Mouse (Mus musculus): ENCODE measurements around the gene Gars. TPM values are rescaled to one million over a fixed set of nuclear protein-coding genes. Genes with fewer than 3 reads are reported as not detected.

Gars gene
- total RNA-seq, 2 experiments from 2014 or later, result 59.1 to 60.5 TPM

GRCm38 (mm10) chr6:55021806-55022205, 16.0 kb upstream of the Gars start:
- DNase-seq, result no peak
- intact Hi-C loops (cut with DNase I), result no loop called here

GRCm38 (mm10) chr6:55027642-55028041, 10.2 kb upstream of the Gars start:
- peak; percentile 19 to 28 for DNase-seq

GRCm38 (mm10) chr6:55036731-55037130, 1.1 kb upstream of the Gars start:
- intact Hi-C loops (cut with DNase I), result no loop called here

More at GRCm38 (mm10) chr6:55027642-55028041, 10.2 kb upstream of the Gars start:
- intact Hi-C loops (cut with DNase I), result no loop called here

GRCm38 (mm10) chr6:55038671-55039445, 1.1 kb downstream of the Gars start:
- intact Hi-C loops (cut with DNase I), result loop anchor here (2.0 kb wide), 1 partner anchor 70 kb away; no protein-coding TSS in a partner anchor
- DNase-seq, result peak in 1 of 2 experiments; percentile 23

More at GRCm38 (mm10) chr6:55036731-55037130, 1.1 kb upstream of the Gars start:
- no peak for DNase-seq

GRCm38 (mm10) chr6:55039446-55039783, 1.6 kb downstream of the Gars start:
- intact Hi-C loops (cut with DNase I), result loop anchor here (2.0 kb wide), 1 partner anchor 71 kb away; no protein-coding TSS in a partner anchor

GRCm38 (mm10) chr6:55040031-55040430, 2.2 kb downstream of the Gars start:
- no peak for DNase-seq
- intact Hi-C loops (cut with DNase I), result no loop called here

More at GRCm38 (mm10) chr6:55039446-55039783, 1.6 kb downstream of the Gars start:
- DNase-seq, result no peak

GRCm38 (mm10) chr6:55043206-55043605, 5.4 kb downstream of the Gars start:
- intact Hi-C loops (cut with DNase I), result no loop called here
- no peak for DNase-seq

- DNase-seq, result no peak
- intact Hi-C loops (cut with DNase I), result no loop called here
These were observed 6.7 kb downstream of the Gars start for GRCm38 (mm10) chr6:55044542-55044941.

- intact Hi-C loops (cut with DNase I), result no loop called here
- no peak for DNase-seq
These were observed 7.5 kb downstream of the Gars start for GRCm38 (mm10) chr6:55045326-55045725.

GRCm38 (mm10) chr6:55049186-55049585, 11.4 kb downstream of the Gars start:
- intact Hi-C loops (cut with DNase I), result no loop called here

GRCm38 (mm10) chr6:55054491-55054890, 16.7 kb downstream of the Gars start:
- DNase-seq, result no peak
- intact Hi-C loops (cut with DNase I), result no loop called here

More at GRCm38 (mm10) chr6:55049186-55049585, 11.4 kb downstream of the Gars start:
- no peak for DNase-seq

GRCm38 (mm10) chr6:55057427-55057826, 19.6 kb downstream of the Gars start:
- DNase-seq, result no peak
- intact Hi-C loops (cut with DNase I), result no loop called here

GRCm38 (mm10) chr6:55060241-55060825, 22.5 kb downstream of the Gars start:
- no peak for DNase-seq
- intact Hi-C loops (cut with DNase I), result no loop called here

GRCm38 (mm10) chr6:55061328-55061727, 23.5 kb downstream of the Gars start:
- no peak for DNase-seq
- intact Hi-C loops (cut with DNase I), result no loop called here

GRCm38 (mm10) chr6:55062200-55062599, 24.4 kb downstream of the Gars start:
- intact Hi-C loops (cut with DNase I), result no loop called here
- DNase-seq, result no peak

GRCm38 (mm10) chr6:55063793-55064476, 26.1 kb downstream of the Gars start:
- no peak for DNase-seq

GRCm38 (mm10) chr6:55064477-55064827, 26.6 kb downstream of the Gars start:
- no peak for DNase-seq
- intact Hi-C loops (cut with DNase I), result no loop called here

More at GRCm38 (mm10) chr6:55063793-55064476, 26.1 kb downstream of the Gars start:
- intact Hi-C loops (cut with DNase I), result no loop called here

- intact Hi-C loops (cut with DNase I), result no loop called here
- DNase-seq, result no peak
These were observed 28.1 kb downstream of the Gars start for GRCm38 (mm10) chr6:55065903-55066302.

- intact Hi-C loops (cut with DNase I), result no loop called here
- no peak for DNase-seq
These were observed 38.9 kb downstream of the Gars start for GRCm38 (mm10) chr6:55076561-55077255.

GRCm38 (mm10) chr6:55081379-55081778, 43.6 kb downstream of the Gars start:
- intact Hi-C loops (cut with DNase I), result no loop called here
- no peak for DNase-seq
